Mouse (Mus musculus): Measurements from ENCODE around the gene Rnf220.

- TF ChIP-seq CTCF (IDR thresholded peaks at IDR 0.05; ENCODE audit: extremely low read depth, insufficient read length, insufficient replicate concordance, low read depth, low read length): no peak
- TF ChIP-seq POLR2A (IDR thresholded peaks at IDR 0.05; ENCODE audit: low read depth, low read length): no peak
Observed at GRCm38 (mm10) chr4:117350139-117350693, 146.6 kb downstream of the Rnf220 start.

Data from small intestine, adult 2 months (tissue).